Mouse (Mus musculus) cerebellum, adult 9-10 months (tissue): ENCODE measurements at regions not wholly inside any gene's neighbourhood (a gene's known extent, or its start where the extent isn't known, plus 50 kb on each side); places are given as distances from the start of the nearest gene placed in this dataset.

ENCODE experiments used
- DNase-seq: peaks from one replicate; pipeline ENCODE4 v3.0.0; 2022

GRCm38 (mm10) chr4:70160525-70161224, 249.6 kb downstream of the Cdk5rap2 start:
- no peak for DNase-seq

GRCm38 (mm10) chr4:70160062-70160461, 250.2 kb downstream of the Cdk5rap2 start:
- DNase-seq: no peak

DNA sequence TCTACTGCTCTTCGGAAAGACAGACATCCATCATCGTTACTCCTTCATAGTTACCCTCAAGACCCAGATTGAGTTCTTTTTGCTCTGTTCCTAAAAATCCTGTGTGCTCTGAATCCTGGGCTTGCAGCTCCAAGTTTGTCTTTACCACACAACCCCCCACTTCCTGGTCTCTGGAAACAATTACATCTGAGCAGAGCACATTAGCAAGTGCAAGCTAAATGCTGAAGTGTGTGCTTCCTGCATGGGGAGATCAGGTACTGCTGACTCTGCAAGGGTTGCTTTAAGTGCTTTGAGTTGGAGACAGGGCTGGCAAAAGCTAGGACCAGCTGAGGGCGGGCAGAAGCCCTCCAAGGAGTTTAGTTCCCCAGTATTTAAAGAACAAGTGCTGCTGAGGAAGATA, 257.1 kb downstream of the Cdk5rap2 start:
- no peak for DNase-seq

DNA sequence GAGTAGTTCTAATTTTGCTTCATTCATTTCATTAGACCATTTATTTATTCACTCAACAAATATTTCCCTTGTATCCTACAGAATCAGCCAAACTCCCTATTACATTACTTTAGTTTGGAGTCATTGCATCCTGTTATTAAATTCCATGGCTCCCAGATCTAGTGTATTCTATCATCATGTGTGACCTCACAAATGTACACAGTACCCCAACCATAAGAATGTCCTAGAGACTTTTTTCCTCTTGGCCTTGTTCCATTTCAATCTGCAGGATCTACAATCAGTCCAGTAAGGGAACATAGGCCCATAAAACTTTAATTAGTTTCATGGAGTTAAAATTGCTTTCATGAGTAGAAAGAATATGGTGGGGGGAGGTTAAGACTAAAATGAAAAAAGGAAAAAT, 301.2 kb downstream of the Cdk5rap2 start:
- no peak for DNase-seq

- DNase-seq: no peak
Observed at GRCm38 (mm10) chr4:70105776-70106175, 304.5 kb downstream of the Cdk5rap2 start.

- DNase-seq: no peak
Observed at GRCm38 (mm10) chr4:70097353-70097752, 312.9 kb downstream of the Cdk5rap2 start.

DNA sequence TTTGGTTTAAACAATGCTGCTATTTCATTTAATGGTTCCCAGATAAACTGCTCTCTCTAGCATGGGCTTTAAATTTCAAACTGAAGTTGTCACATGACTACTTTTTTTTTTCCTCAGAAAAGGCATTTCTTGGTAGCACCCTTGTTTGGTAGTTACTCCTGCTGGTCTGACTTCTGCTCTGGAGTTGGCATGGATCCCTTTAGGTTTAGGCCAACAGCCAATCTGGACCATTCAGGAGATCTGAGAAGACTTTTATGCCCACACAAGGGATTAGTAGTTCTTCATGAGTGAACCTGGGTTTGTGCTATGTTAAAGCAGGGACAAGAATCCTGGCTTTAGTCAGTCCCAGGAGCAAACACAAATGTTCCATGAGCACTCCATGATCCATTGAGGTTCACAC, 332.0 kb downstream of the Cdk5rap2 start:
- DNase-seq: no peak

GRCm38 (mm10) chr4:70062516-70062915, 347.7 kb downstream of the Cdk5rap2 start:
- DNase-seq: no peak

GRCm38 (mm10) chr4:70058831-70059544, 351.3 kb downstream of the Cdk5rap2 start:
- peak; percentile 72 for DNase-seq

DNA sequence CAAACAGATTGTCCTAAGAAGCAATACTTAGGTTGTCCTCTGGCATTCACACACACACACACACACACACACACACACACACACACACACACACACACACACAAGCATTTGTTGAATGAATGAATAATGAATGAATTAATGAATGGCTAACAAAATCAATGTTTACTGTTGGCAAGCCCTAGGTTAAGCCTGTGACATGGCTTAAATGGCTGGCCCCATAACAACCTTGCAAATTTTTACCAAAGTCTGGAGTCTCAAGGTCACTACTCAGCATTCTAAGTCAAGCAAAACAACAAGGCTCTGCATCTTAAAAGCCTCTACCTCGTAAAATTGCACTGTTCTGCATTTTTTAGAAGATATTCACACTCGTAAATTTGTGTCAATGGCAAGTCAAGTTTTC, 357.1 kb downstream of the Cdk5rap2 start:
- DNase-seq: no peak

- DNase-seq: no peak
Observed at GRCm38 (mm10) chr4:70038241-70038640, 372.0 kb downstream of the Cdk5rap2 start.

DNA sequence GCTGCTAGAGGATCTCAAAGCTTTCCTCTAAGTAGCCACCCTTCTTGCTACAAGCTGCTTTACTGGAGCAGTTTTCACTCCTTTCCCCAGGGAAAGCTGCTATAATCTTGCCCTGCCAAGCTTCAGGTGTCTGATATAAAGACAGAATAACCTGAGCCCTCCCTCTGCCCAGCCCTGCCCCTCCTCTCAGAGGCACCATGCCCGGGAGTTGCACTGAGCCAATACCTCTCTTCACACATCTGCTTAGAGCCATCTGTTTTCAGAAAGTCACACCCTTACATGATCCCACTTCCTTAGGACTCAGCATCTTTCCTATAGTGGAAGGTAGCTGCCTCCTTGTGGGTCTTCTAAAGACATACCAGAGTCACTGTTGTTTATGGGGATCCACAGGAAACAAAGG, 374.3 kb downstream of the Cdk5rap2 start:
- no peak for DNase-seq

DNA sequence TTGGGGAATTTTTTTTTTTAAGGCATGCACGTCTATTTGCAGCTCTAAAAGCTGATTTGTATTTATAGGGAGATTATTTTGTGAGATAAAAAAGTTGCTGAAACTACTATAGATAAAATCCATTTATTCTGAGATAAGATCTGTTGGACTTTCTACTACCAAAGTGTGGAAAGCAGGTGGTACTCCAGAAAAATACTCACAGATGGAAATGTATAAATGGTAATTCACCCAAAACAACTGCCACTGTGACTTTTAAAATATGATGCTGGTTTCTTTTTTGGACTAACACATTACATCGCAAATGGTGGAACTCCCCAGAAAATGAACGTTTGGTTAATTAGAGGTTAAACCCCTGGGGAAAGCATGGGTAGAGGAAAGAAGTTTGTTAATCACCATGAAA, 377.7 kb downstream of the Cdk5rap2 start:
- no peak for DNase-seq

GRCm38 (mm10) chr4:70026848-70027247, 383.4 kb downstream of the Cdk5rap2 start:
- DNase-seq: no peak

DNA sequence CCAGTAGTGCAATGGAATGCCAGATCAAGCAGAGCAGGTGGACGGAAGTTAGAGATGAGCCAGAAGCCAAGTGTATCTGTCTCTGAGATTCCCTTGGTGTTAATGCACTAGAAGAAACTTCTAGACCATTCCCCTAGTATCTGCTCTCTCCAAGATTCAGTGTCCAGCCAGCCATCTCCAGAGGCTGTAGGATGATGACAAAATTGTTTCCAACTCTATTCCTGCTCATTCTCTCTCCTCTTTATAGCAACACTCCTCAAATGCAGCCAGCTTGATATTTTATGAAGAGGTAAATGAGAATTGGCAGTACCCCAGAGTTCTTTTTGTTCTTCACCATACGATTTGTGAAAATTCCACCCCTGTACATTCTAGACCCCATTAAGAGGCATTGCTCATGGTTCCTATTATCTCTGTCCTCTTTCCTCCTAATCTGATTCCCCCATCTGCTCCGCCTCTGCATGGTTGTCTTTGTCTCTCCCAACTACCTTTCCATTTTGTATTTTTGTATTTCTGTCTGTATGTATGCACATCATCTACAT, 385.3 kb downstream of the Cdk5rap2 start:
- no peak for DNase-seq

- no peak for DNase-seq
Observed at GRCm38 (mm10) chr4:70020905-70021470, 389.3 kb downstream of the Cdk5rap2 start.

GRCm38 (mm10) chr4:70012220-70012580, 398.0 kb downstream of the Cdk5rap2 start:
- DNase-seq: no peak

- no peak for DNase-seq
Observed at GRCm38 (mm10) chr4:70011491-70012219, 398.6 kb downstream of the Cdk5rap2 start.

DNA sequence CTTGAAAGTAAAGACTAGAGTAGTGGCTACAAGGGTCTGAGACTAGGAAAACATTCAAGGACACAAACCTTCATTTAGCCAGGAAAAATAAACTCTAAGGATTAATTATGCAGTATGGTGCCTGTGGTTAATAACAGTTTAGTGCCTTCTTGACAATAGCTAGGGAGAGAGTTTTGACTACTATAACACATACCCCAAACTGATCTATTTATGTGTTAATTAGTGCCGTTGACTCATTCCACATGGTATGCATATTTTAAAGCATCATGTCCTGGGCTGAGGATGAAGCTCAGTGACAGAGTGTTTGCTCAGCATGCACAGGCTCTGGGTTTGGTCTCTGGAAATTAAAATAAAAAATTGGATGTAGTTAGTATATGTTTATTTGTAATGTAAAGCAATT, 399.8 kb downstream of the Cdk5rap2 start:
- no peak for DNase-seq

- no peak for DNase-seq
Observed at GRCm38 (mm10) chr4:70004966-70005365, 405.3 kb downstream of the Cdk5rap2 start.

- no peak for DNase-seq
Observed at GRCm38 (mm10) chr4:69993226-69993625, 417.0 kb downstream of the Cdk5rap2 start.

DNA sequence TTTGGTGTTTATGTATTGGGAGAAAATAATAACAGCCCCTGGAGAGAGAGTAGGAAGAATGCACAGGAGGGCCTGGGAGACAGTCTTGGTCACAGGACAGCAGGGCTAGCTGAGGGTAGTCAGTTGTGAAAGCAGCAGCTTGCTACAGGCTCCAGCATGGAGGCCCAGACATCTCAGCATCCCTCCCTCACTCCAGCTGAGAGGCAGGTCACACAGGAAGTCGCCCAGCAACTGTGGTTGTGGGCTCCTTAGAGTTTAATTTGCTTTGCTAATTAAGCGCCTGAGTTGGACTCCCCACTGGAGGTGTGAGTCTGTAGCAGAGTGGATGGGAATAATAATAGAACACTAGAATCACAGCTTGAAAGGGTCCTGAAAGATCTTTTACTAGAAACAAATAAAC, 436.0 kb downstream of the Cdk5rap2 start:
- DNase-seq: no peak

GRCm38 (mm10) chr4:69973566-69973965, 436.7 kb downstream of the Cdk5rap2 start:
- no peak for DNase-seq
